Mouse (Mus musculus) lung, embryonic 14.5 days (tissue): Measurements from ENCODE around the gene Camk2g. TPM values are rescaled to one million over a fixed set of nuclear protein-coding genes. Genes with fewer than 3 reads are reported as not detected.

Experiments used
- ATAC-seq: fragments of 200-750 bp; cut with Nextera tagmentation; 2 replicates; pipeline ENCODE4 v1.8.0; 2017; ENCODE audit warnings: mild to moderate bottlenecking, moderate TSS enrichment, moderate library complexity; ENCODE audit not compliant: insufficient read depth
- DNase-seq: peaks from one replicate; pipeline ENCODE4 v3.0.0-alpha.2; 2015
- H3K27ac ChIP-seq: fragments of 300-500 bp; sonication (generic); 2 replicates; pipeline ENCODE4 v1.5.1; 2014; ENCODE audit warnings: low read depth, mild to moderate bottlenecking, moderate library complexity
- H3K27me3 ChIP-seq: fragments of 300-500 bp; sonication (generic); 2 replicates; pipeline ENCODE4 v1.6.1; 2014; ENCODE audit warnings: low read length, control low read depth; ENCODE audit not compliant: insufficient read depth
- H3K36me3 ChIP-seq: fragments of 300-500 bp; sonication (generic); 2 replicates; pipeline ENCODE4 v1.6.1; 2014; ENCODE audit warnings: control low read depth; ENCODE audit not compliant: insufficient read depth
- H3K4me1 ChIP-seq: fragments of 300-500 bp; sonication (generic); 2 replicates; pipeline ENCODE4 v1.6.1; 2014; ENCODE audit warnings: antibody characterized with exemption, control low read depth; ENCODE audit not compliant: insufficient read depth
- H3K4me2 ChIP-seq: fragments of 300-500 bp; sonication (generic); 2 replicates; pipeline ENCODE4 v1.6.1; 2014; ENCODE audit warnings: mild to moderate bottlenecking
- H3K4me3 ChIP-seq: fragments of 300-500 bp; sonication (generic); 2 replicates; pipeline ENCODE4 v1.5.1; 2014; ENCODE audit warnings: low read depth, low read length
- H3K9ac ChIP-seq: fragments of 300-500 bp; sonication (generic); 2 replicates; pipeline ENCODE4 v1.6.1; 2014
- H3K9me3 ChIP-seq: fragments of 300-500 bp; sonication (generic); 2 replicates; pipeline ENCODE4 v1.6.1; 2016; ENCODE audit warnings: low read depth, low read length, control low read depth
- CTCF ChIP-seq: IDR thresholded peaks from 2 replicates; pipeline ENCODE4 v1.5.1; 2016; ENCODE audit warnings: antibody characterized with exemption, low read depth
- WGBS: fragments of 180-500 bp; shearing (Covaris S2); extraction: QIAGEN DNeasy Blood & Tissue Kit; methylation state at CpG from one replicate; pipeline ENCODE4 v1.1.7; 2014; 5-methylcytosine and 5-hydroxymethylcytosine counted together
- polyA plus RNA-seq: library from polyadenylated mRNA; unstranded; fragments of >200 nt; fragmentation: Nextera tagmentation; extraction: Ambion mirVana; gene quantifications from 2 replicates; pipeline ENCODE4 v1.2.1, GENCODE M21; 2014

Gene Camk2g
- polyA plus RNA-seq, 1 experiment from 2014 or later: 46.3 TPM

- no peak overlapping the region for H3K4me3 ChIP-seq
- no peaks in the 10 kb centered on the region for H3K27me3 ChIP-seq
- no peaks in the 10 kb centered on the region for H3K4me1 ChIP-seq
- no peak for TF ChIP-seq CTCF
- H3K9me3 ChIP-seq: no peaks in the 10 kb centered on the region
- WGBS: 56% methylated on average over 1 of the region's 1 CpGs
- ATAC-seq (peak; percentile 52; the same call in 1 of the 2 replicates), DNase-seq (no peak)
- no peak overlapping the region for H3K9ac ChIP-seq
- H3K4me2 ChIP-seq: no peak overlapping the region
- H3K36me3 ChIP-seq: peaks cover 71% of the 10 kb centered on the region
- no peak overlapping the region for H3K27ac ChIP-seq
These were observed 8.7 kb downstream of the Camk2g start for GRCm38 (mm10) chr14:20785231-20785630.

DNA sequence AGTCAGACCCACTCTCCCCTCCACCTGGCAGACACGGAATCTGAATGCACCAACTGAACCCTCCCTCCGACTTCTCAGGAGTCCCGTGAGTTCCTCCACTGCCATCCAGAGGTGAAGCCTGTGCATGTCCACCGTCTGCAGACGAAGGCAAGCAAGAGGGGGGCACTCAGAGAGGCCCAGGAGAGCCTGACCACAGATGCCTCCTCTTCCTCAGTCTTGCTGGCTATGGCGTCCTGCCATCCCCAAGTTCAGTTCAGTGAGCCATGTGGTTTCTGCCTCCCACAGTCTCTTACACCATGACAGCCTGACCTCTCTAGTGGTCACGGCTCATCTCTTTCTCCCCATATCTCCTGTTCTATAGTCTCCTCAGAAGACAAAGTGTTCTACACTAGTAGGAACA lies 9.2 kb downstream of the Camk2g start:
- no peak overlapping the region for H3K4me3 ChIP-seq
- ATAC-seq (no peak), DNase-seq (no peak)
- H3K4me2 ChIP-seq: no peak overlapping the region
- peaks cover 66% of the 10 kb centered on the region for H3K36me3 ChIP-seq
- no peaks in the 10 kb centered on the region for H3K9me3 ChIP-seq
- no peak for TF ChIP-seq CTCF
- no peak overlapping the region for H3K27ac ChIP-seq
- WGBS: 75% methylated on average over 7 of the region's 7 CpGs
- H3K4me1 ChIP-seq: no peaks in the 10 kb centered on the region
- no peak overlapping the region for H3K9ac ChIP-seq
- no peaks in the 10 kb centered on the region for H3K27me3 ChIP-seq

DNA sequence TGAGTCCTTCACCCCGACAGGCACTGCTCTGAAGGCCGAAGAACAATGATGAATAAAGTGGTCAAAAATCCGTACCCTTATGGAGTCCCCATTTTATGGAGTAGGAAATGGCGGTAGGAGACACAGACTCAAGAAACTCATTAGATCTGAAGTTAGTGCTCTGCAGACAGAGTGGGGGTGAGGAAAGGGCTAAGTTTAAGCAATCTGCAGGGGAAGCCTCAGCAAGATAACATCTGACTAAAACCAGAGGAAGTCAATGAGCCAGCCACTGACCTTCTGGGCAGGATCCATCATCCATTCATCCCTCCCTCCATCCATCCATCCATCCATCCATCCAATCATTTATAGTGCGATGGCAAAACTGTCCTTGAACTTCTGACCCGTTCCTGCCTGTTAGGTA lies 10.4 kb downstream of the Camk2g start:
- H3K36me3 ChIP-seq: peaks cover 61% of the 10 kb centered on the region
- no peak for TF ChIP-seq CTCF
- no peak overlapping the region for H3K4me3 ChIP-seq
- DNase-seq: no peak
- no peaks in the 10 kb centered on the region for H3K9me3 ChIP-seq
- WGBS: 91% methylated on average over 6 of the region's 6 CpGs
- H3K4me1 ChIP-seq: no peaks in the 10 kb centered on the region
- no peak overlapping the region for H3K4me2 ChIP-seq
- no peak for ATAC-seq
- no peak overlapping the region for H3K27ac ChIP-seq
- no peak overlapping the region for H3K9ac ChIP-seq
- H3K27me3 ChIP-seq: no peaks in the 10 kb centered on the region

DNA sequence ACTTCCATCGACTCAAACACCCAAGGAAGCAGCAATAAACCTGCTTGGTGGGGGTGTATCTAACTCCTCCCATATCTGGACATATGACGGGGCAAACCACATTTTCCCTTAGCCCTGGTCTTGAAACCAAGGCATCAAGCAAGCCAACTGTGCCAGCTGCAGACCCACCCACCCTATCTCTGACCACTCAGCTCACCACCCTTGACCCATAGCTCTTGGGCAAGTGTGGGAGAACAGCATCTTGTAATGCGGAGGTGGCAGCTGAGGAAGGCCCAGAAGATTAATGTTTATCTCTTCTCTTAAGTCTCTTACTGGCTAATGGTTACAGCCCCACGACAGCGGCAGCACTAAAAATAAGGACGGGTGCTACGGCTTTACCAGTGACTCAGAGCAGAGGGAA lies 11.0 kb downstream of the Camk2g start:
- H3K27me3 ChIP-seq: no peaks in the 10 kb centered on the region
- no peaks in the 10 kb centered on the region for H3K9me3 ChIP-seq
- H3K36me3 ChIP-seq: peaks cover 62% of the 10 kb centered on the region
- TF ChIP-seq CTCF: no peak
- 83% methylated on average over 7 of the region's 7 CpGs for WGBS
- H3K9ac ChIP-seq: no peak overlapping the region
- H3K4me3 ChIP-seq: no peak overlapping the region
- no peak overlapping the region for H3K4me2 ChIP-seq
- ATAC-seq (no peak), DNase-seq (no peak)
- H3K27ac ChIP-seq: no peak overlapping the region
- no peaks in the 10 kb centered on the region for H3K4me1 ChIP-seq

- Histone ChIP-seq H3K36me3 (peaks cover 61% of the 10 kb centered on the region), H3K9me3 (no peaks in the 10 kb centered on the region), H3K4me3 (no peak overlapping the region), H3K4me1 (no peaks in the 10 kb centered on the region), H3K4me2 (no peak overlapping the region), H3K9ac (no peak overlapping the region), H3K27me3 (no peaks in the 10 kb centered on the region), H3K27ac (no peak overlapping the region)
- no peak for DNase-seq
- WGBS: 86% methylated on average over 8 of the region's 8 CpGs
- no peak for TF ChIP-seq CTCF
- no peak for ATAC-seq
These were observed 13.7 kb downstream of the Camk2g start for GRCm38 (mm10) chr14:20780217-20780616.

- no peaks in the 10 kb centered on the region for H3K9me3 ChIP-seq
- no peak for ATAC-seq
These were observed 15.4 kb downstream of the Camk2g start for GRCm38 (mm10) chr14:20778496-20778895.

GRCm38 (mm10) chr14:20775661-20776060 lies 18.2 kb downstream of the Camk2g start:
- TF ChIP-seq CTCF: no peak
- 38% methylated on average over 6 of the region's 6 CpGs for WGBS
- Histone ChIP-seq H3K4me2 (no peak overlapping the region), H3K27ac (no peak overlapping the region), H3K27me3 (no peaks in the 10 kb centered on the region), H3K4me1 (no peaks in the 10 kb centered on the region), H3K9me3 (no peaks in the 10 kb centered on the region), H3K36me3 (peaks cover 32% of the 10 kb centered on the region), H3K9ac (no peak overlapping the region), H3K4me3 (no peak overlapping the region)
- ATAC-seq (no peak), DNase-seq (peak; percentile 29)

More at GRCm38 (mm10) chr14:20778496-20778895, 15.4 kb downstream of the Camk2g start:
- no peak overlapping the region for H3K4me2 ChIP-seq
- H3K9ac ChIP-seq: no peak overlapping the region
- no peaks in the 10 kb centered on the region for H3K27me3 ChIP-seq
- TF ChIP-seq CTCF: no peak
- H3K27ac ChIP-seq: no peak overlapping the region
- no peak for DNase-seq
- peaks cover 47% of the 10 kb centered on the region for H3K36me3 ChIP-seq
- no peak overlapping the region for H3K4me3 ChIP-seq
- WGBS: 88% methylated on average over 8 of the region's 8 CpGs
- H3K4me1 ChIP-seq: no peaks in the 10 kb centered on the region

- ATAC-seq (no peak), DNase-seq (no peak)
- Histone ChIP-seq H3K4me2 (no peak overlapping the region), H3K27me3 (no peaks in the 10 kb centered on the region), H3K27ac (no peak overlapping the region), H3K36me3 (peaks cover 40% of the 10 kb centered on the region), H3K4me1 (no peaks in the 10 kb centered on the region), H3K9ac (no peak overlapping the region), H3K4me3 (no peak overlapping the region), H3K9me3 (no peaks in the 10 kb centered on the region)
- no peak for TF ChIP-seq CTCF
- 59% methylated on average over 3 of the region's 3 CpGs for WGBS
These were observed 20.5 kb downstream of the Camk2g start for GRCm38 (mm10) chr14:20773410-20773809.
